Mouse (Mus musculus) midbrain, embryonic 12.5 days (tissue): ENCODE data around the gene Fgf13. TPM values are rescaled to one million over a fixed set of nuclear protein-coding genes. Genes with fewer than 3 reads are reported as not detected.

Experiments
- ATAC-seq: fragments of 200-750 bp; cut with Nextera tagmentation; 2 replicates; pipeline ENCODE4 v1.8.0; 2017; ENCODE audit warnings: low read depth, moderate TSS enrichment, moderate library complexity; ENCODE audit not compliant: low FRiP score
- H3K27ac ChIP-seq: fragments of 300-500 bp; sonication (generic); replicated peaks from 2 replicates; pipeline ENCODE4 v1.5.1; 2016; ENCODE audit warnings: mild to moderate bottlenecking
- H3K27me3 ChIP-seq: fragments of 300-500 bp; sonication (generic); 2 replicates; pipeline ENCODE4 v1.6.1; 2016; ENCODE audit warnings: mild to moderate bottlenecking
- H3K36me3 ChIP-seq: fragments of 300-500 bp; sonication (generic); 2 replicates; pipeline ENCODE4 v1.6.1; 2016
- H3K4me1 ChIP-seq: fragments of 300-500 bp; sonication (generic); 2 replicates; pipeline ENCODE4 v1.6.1; 2016
- H3K4me2 ChIP-seq: fragments of 300-500 bp; sonication (generic); replicated peaks from 2 replicates; pipeline ENCODE4 v1.6.1; 2016; ENCODE audit warnings: mild to moderate bottlenecking, moderate library complexity
- H3K4me3 ChIP-seq: fragments of 300-500 bp; sonication (generic); 2 replicates; pipeline ENCODE4 v1.5.1; 2016; ENCODE audit warnings: mild to moderate bottlenecking
- H3K9ac ChIP-seq: fragments of 300-500 bp; sonication (generic); replicated peaks from 2 replicates; pipeline ENCODE4 v1.6.1; 2016; ENCODE audit warnings: mild to moderate bottlenecking, moderate library complexity
- H3K9me3 ChIP-seq: fragments of 300-500 bp; sonication (generic); 2 replicates; pipeline ENCODE4 v1.6.1; 2016; ENCODE audit warnings: mild to moderate bottlenecking
- WGBS: fragments of 180-500 bp; shearing (Covaris S2); methylation state at CpG from one replicate; pipeline ENCODE4 v1.1.7; 2016; 5-methylcytosine and 5-hydroxymethylcytosine counted together
- polyA plus RNA-seq: library from polyadenylated mRNA; unstranded; fragments of >200 nt; fragmentation: Nextera tagmentation; extraction: Ambion mirVana; gene quantifications from 2 replicates; pipeline ENCODE4 v1.2.1, GENCODE M21; 2016

Gene Fgf13
- polyA plus RNA-seq, 1 experiment from 2014 or later = 42.8 TPM

DNA sequence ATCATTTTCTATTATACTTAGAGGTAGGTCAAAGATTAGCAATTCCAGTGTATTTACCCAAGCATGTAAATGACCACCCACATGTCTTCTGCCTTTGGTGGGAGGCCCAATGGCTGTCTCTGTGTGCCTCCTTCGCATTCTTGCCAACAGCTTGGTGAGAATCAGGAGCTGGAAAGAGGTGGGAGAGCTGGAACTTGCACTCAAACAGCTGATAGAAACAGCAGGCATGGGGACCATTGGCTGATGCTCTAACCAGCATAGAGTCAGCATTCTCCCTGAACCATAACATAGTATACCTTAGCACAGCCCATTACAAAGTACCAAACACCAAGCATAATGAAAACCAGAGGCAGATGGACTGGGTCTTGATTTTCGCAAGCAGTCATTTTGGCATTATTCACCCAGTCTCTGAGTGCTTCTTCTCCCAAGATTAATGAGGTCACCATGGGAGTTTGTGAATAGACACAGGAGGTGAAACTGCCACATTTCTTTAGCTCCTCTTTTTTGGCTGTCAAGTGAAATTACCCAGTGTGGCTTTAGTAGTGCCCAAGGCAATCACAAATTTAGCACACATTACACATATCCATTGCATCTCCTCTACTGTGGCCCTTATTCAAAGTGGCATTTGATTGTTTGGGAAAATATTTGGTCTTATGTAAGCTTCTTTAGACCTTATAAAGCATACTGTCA lies 165.1 kb downstream of the Fgf13 start:
- no peaks in the 10 kb centered on the region for H3K4me1 ChIP-seq
- H3K36me3 ChIP-seq = no peaks in the 10 kb centered on the region
- H3K9me3 ChIP-seq = no peaks in the 10 kb centered on the region
- no peak overlapping the region for H3K4me2 ChIP-seq
- H3K4me3 ChIP-seq = no peak overlapping the region
- WGBS = 76% methylated on average over 2 of the region's 2 CpGs
- no peak overlapping the region for H3K9ac ChIP-seq
- ATAC-seq = peak; percentile 60; the same call in 1 of the 2 replicates
- no peaks in the 10 kb centered on the region for H3K27me3 ChIP-seq
- no peak overlapping the region for H3K27ac ChIP-seq

DNA sequence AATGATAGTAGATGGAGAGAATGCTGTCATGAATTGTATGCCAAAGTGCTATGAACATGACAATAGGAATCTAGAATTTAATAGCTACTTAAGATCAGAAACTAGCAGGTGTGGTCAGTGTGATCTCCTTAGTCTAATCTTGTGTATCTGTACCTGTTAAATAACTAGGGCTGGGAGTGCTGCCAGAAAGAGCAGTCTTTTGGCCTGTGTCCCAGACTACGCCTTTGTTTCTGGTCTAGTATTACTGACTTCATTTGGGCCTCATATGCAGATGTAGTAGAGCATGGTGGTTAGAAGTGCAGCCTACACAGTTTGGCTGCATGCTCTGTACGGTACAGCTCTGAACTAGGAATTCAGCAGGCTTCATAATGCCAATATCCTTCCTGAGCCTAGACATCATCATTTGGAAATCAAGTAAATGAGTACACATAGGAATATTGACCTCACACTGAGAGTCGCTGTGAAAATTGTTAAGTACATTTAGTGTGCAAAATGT lies 276.9 kb downstream of the Fgf13 start:
- Histone ChIP-seq H3K4me3 (no peak overlapping the region), H3K27me3 (no peaks in the 10 kb centered on the region), H3K4me1 (no peaks in the 10 kb centered on the region), H3K36me3 (no peaks in the 10 kb centered on the region), H3K9ac (no peak overlapping the region), H3K9me3 (no peaks in the 10 kb centered on the region), H3K4me2 (no peak overlapping the region), H3K27ac (no peak overlapping the region)
- ATAC-seq = no peak
- 91% methylated on average over 3 of the region's 3 CpGs for WGBS

DNA sequence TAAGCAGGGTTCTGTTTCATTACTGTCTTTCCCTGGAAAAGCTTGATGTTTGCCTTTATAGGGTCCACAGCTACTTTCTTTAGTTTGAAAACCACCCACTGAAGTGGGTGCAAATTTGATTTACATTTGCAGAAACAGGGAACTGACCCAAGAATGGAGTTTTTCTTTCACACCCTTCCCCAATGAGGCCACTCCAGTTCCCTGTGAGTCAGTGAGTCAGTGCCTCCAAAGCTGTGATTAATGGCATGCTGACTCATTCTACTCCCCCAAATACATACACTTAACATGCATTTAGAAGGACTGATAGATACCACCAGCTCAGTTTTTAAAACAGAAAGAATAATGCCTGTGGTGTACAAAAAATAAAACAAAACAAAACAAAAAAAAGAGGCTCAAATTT lies 316.3 kb downstream of the Fgf13 start:
- H3K4me3 ChIP-seq = no peak overlapping the region
- ATAC-seq = no peak
- H3K9me3 ChIP-seq = no peaks in the 10 kb centered on the region
- H3K27ac ChIP-seq = no peak overlapping the region
- H3K4me1 ChIP-seq = no peaks in the 10 kb centered on the region
- H3K27me3 ChIP-seq = no peaks in the 10 kb centered on the region
- no peaks in the 10 kb centered on the region for H3K36me3 ChIP-seq
- no peak overlapping the region for H3K4me2 ChIP-seq
- H3K9ac ChIP-seq = no peak overlapping the region

DNA sequence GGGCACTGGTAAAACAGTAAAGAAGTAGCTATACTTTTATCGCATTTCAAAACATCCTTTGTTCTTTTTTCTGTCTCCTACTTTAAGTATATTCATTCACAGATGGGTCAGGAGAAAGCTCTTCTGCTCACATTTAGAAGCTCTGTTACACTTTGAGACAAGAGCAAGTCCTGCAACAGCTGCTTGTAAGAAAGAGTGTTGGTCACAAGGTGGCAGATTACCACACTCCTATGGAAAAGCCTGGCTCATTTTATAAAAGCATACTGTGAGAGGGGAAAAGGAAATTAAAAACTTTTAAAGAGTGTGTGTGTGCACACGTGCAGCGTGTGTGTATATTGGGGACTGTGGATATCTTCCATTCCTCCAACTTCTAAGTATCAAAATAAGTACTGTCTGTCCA lies 324.1 kb downstream of the Fgf13 start:
- H3K4me3 ChIP-seq = no peak overlapping the region
- H3K4me2 ChIP-seq = no peak overlapping the region
- no peaks in the 10 kb centered on the region for H3K36me3 ChIP-seq
- no peak overlapping the region for H3K9ac ChIP-seq
- H3K27me3 ChIP-seq = no peaks in the 10 kb centered on the region
- 82% methylated on average over 3 of the region's 3 CpGs for WGBS
- no peaks in the 10 kb centered on the region for H3K9me3 ChIP-seq
- ATAC-seq = no peak
- no peaks in the 10 kb centered on the region for H3K4me1 ChIP-seq
- H3K27ac ChIP-seq = no peak overlapping the region

DNA sequence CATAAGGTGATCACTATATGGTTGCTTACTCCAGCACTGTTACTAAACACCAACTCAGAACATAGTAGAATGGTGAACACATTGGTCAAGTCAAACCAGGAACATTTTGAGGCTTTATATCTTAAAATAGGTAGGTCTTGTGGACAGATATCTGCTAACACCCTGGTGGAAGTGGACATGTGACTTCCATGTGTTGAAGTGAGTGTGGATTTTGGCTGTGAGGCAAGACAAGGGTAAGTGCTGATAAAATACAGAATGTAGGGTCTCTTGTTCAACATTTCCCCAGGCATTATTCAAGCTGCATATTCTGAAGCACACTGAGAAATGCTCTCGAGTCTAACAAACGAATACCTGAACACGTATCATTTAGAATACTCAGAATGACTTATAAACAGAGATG lies 324.7 kb downstream of the Fgf13 start:
- no peaks in the 10 kb centered on the region for H3K27me3 ChIP-seq
- WGBS = 97% methylated on average over 3 of the region's 3 CpGs
- ATAC-seq = no peak

DNA sequence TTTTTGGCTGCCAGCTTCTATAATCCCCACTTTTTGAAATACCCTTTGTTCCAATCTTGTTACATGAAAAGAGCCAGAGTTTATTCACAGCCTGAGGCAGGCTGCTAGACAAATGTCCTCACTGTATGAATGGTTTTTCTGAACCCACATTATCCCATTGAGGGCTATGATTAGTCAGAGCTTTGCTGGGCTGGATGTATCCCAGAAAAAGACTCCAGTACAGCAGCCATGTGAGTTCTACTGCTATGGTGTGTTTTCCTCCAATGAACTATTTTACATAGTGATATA lies 326.5 kb downstream of the Fgf13 start:
- Histone ChIP-seq H3K9me3 (no peaks in the 10 kb centered on the region), H3K27ac (no peak overlapping the region), H3K36me3 (no peaks in the 10 kb centered on the region), H3K9ac (no peak overlapping the region), H3K4me3 (no peak overlapping the region), H3K4me1 (no peaks in the 10 kb centered on the region), H3K4me2 (no peak overlapping the region), H3K27me3 (no peaks in the 10 kb centered on the region)
- ATAC-seq = no peak

More for the DNA sequence above, 324.7 kb downstream of the Fgf13 start:
- Histone ChIP-seq H3K27ac (no peak overlapping the region), H3K9me3 (no peaks in the 10 kb centered on the region), H3K36me3 (no peaks in the 10 kb centered on the region), H3K9ac (no peak overlapping the region), H3K4me3 (no peak overlapping the region), H3K4me1 (no peaks in the 10 kb centered on the region), H3K4me2 (no peak overlapping the region)

DNA sequence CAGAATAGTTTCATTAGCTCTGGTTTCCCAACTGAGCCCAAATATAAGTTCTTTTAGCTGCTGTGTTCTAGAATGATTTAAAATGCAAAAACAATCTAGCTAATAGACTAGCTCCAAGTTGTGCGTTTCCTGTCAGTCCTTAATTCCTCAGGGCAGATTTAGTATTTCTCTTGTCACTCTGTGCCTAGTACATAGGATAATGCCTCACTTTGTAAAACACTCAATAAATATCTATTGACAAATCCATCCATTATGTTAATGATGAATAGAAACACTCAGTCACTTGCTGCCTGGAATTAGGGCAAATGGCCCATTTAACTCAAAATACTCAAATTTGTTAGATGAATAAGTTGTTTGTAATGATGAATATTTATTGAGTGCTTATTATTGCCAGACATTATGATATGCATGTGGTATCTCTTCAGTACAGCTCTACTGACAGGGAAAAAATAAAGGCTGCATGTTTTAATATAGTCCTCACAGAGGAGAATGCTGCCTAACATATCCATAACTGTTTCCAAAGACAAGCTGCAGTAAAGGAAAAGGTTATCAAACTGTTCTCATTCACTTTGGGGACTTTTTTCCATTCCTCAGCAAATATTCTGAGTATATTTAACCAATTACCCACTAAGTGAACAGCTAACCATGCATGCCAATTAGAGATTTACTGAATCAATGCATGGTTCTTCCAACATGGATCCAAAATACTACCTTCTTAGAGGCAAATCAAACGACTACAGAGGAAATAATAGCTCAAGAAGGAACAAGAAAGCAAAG lies 327.0 kb downstream of the Fgf13 start:
- H3K36me3 ChIP-seq = no peaks in the 10 kb centered on the region
- WGBS = 42% methylated on average over 2 of the region's 2 CpGs
- no peak overlapping the region for H3K4me2 ChIP-seq
- no peak for ATAC-seq
- H3K27ac ChIP-seq = no peak overlapping the region
- H3K9ac ChIP-seq = no peak overlapping the region
- H3K9me3 ChIP-seq = no peaks in the 10 kb centered on the region
- H3K4me3 ChIP-seq = no peak overlapping the region
- H3K27me3 ChIP-seq = no peaks in the 10 kb centered on the region
- H3K4me1 ChIP-seq = no peaks in the 10 kb centered on the region

DNA sequence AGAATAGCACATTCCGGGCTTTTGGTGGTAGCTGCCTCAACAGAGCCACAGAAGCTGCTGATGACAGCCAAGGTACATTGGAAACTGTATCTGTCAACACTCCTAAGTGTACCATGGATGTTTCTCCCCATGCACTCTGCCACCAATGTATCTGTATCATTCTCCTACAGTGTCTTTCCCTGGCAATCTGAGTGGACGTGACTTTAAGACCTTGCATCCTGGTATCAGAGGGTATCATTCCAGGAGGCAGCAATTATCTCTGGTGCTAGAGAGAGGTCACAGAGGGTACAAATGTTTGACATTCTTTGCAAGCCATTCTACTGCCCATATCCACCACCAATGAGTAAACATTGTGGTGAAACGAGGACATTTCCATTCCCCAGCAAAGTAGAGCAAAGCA lies 347.2 kb downstream of the Fgf13 start:
- Histone ChIP-seq H3K27me3 (no peaks in the 10 kb centered on the region), H3K4me3 (no peak overlapping the region), H3K9ac (no peak overlapping the region), H3K36me3 (no peaks in the 10 kb centered on the region), H3K4me2 (no peak overlapping the region), H3K4me1 (no peaks in the 10 kb centered on the region), H3K27ac (no peak overlapping the region), H3K9me3 (no peaks in the 10 kb centered on the region)
- ATAC-seq = no peak
- WGBS = 76% methylated on average over 3 of the region's 3 CpGs

DNA sequence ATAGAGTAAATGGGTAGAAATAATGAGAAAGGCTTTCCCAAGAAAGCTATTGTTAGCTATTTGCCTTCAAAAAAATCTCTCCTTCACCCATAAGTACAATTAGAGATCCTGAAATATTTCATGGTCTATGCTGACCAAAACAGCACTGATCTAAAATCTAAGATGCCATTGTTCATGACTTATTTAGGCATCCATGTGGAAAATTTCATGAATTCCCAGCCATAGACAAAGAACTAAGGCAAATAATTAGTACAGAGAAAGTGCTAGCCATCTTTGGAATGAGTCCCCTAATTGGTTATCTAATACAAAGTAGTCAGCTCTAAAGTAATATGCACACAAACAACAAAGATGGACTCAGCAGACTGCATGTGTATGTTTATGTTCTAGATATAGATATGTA lies 366.7 kb downstream of the Fgf13 start:
- H3K27me3 ChIP-seq = no peaks in the 10 kb centered on the region
- no peaks in the 10 kb centered on the region for H3K9me3 ChIP-seq
- no peak overlapping the region for H3K9ac ChIP-seq
- H3K4me1 ChIP-seq = no peaks in the 10 kb centered on the region
- H3K27ac ChIP-seq = no peak overlapping the region
- no peak overlapping the region for H3K4me3 ChIP-seq
- H3K4me2 ChIP-seq = no peak overlapping the region
- no peaks in the 10 kb centered on the region for H3K36me3 ChIP-seq
- ATAC-seq = no peak

DNA sequence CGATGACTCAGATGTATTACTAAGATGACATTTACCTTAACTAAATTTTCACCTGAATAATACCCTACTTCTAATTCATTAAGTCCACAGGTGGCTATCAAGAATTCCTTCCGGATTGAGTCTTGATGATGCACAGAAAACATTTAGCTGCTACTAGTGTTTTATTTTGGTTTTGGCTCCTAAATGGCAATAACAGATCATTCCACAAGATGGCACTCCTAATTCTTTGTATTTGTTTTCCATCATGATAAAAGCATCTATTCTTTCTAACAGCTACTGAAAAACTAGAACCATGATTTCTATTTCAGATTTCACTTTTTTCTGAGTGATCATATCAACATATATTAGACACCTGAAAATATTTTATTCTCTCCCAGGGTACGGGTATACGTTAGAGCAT lies 373.7 kb downstream of the Fgf13 start:
- Histone ChIP-seq H3K9me3 (no peaks in the 10 kb centered on the region), H3K4me3 (no peak overlapping the region), H3K4me2 (no peak overlapping the region), H3K27me3 (no peaks in the 10 kb centered on the region), H3K27ac (no peak overlapping the region), H3K9ac (no peak overlapping the region), H3K36me3 (no peaks in the 10 kb centered on the region), H3K4me1 (no peaks in the 10 kb centered on the region)
- no peak for ATAC-seq
- 75% methylated on average over 4 of the region's 4 CpGs for WGBS

DNA sequence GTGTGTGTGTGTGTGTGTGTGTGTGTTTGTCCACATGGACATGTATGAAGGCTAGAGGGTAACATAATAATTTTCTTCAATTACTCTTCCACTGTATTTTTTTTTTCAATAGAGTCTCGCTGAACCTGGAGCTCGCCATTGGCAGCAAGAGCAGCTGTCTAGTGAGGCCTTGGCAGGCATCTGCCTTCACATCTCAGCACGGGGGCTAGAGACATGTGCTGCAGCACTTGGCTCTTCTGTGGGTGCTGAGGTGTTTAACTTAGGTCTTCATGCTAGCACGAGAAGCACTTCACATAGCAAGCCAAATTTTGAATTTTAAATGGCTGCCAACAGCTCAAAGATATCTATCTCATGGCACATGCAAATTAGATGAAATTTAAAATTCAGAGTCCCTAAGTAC lies 380.9 kb downstream of the Fgf13 start:
- no peak overlapping the region for H3K27ac ChIP-seq
- H3K4me2 ChIP-seq = no peak overlapping the region
- H3K36me3 ChIP-seq = no peaks in the 10 kb centered on the region
- H3K4me3 ChIP-seq = no peak overlapping the region
- no peaks in the 10 kb centered on the region for H3K9me3 ChIP-seq
- H3K27me3 ChIP-seq = no peaks in the 10 kb centered on the region
- H3K4me1 ChIP-seq = no peaks in the 10 kb centered on the region
- ATAC-seq = no peak
- 77% methylated on average over 4 of the region's 4 CpGs for WGBS
- no peak overlapping the region for H3K9ac ChIP-seq

DNA sequence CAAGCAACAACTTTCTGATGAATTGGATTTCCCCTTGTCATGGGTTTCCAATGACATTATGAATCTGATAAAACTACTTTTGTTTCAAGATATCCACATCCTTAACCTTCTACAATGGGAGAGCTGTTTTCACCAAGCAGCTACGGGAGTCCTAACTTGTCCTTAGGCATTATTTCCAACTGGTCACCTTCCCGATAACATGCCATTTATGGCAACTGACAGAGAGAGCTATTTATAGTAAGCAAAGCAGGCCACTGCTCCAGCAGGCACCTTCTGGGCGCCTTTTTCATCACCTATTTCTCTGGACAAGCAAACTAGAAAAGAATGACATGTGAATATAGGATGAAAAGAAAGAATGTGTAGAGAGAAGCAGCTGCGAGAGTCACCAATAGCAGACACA lies 385.5 kb downstream of the Fgf13 start:
- Histone ChIP-seq H3K4me2 (no peak overlapping the region), H3K9me3 (no peaks in the 10 kb centered on the region), H3K9ac (no peak overlapping the region), H3K4me3 (no peak overlapping the region), H3K4me1 (0 out of 2 replicates have a peak, but pooled peaks cover 4% of the 10 kb centered on the region), H3K36me3 (no peaks in the 10 kb centered on the region), H3K27me3 (no peaks in the 10 kb centered on the region), H3K27ac (no peak overlapping the region)
- WGBS = 48% methylated on average over 4 of the region's 4 CpGs
- no peak for ATAC-seq
